Mouse (Mus musculus) MEL (cell line): Measurements from ENCODE around the gene Txnip. TPM values are rescaled to one million over a fixed set of nuclear protein-coding genes. Genes with fewer than 3 reads are reported as not detected.
A peak's percentile ranks its signal among the peaks of the same experiment; 100 is the strongest.

Experiments used
- DNase-seq: peaks from one replicate; pipeline ENCODE4 v3.0.0; 2011; ENCODE audit warnings: low read depth, low spot score
- H3K27ac ChIP-seq: 2 replicates; pipeline ENCODE4 v1.5.1; 2012; ENCODE audit warnings: low read depth, mild to moderate bottlenecking, control low read depth, low read length, moderate library complexity; ENCODE audit not compliant: control insufficient read depth
- H3K27me3 ChIP-seq, 2 experiments: fragments of 150-350 bp in 1 of 2; sonication (generic) in 1 of 2; 2 replicates each; pipeline ENCODE4 v1.6.1; 2012; ENCODE audit warnings: low read length in 2 of 2, mild to moderate bottlenecking in 2 of 2, improper control_type of control experiment in 1 of 2, moderate library complexity in 1 of 2; ENCODE audit not compliant: insufficient read depth in 2 of 2, control insufficient read depth in 1 of 2
- H3K36me3 ChIP-seq, 2 experiments: 2 replicates each; pipeline ENCODE4 v1.6.1; 2012 to 2014; ENCODE audit warnings: low read length in 2 of 2, improper control_type of control experiment in 1 of 2, inconsistent platforms in 1 of 2, mild to moderate bottlenecking in 1 of 2; ENCODE audit not compliant: insufficient read depth in 2 of 2, control insufficient read depth in 1 of 2
- H3K4me1 ChIP-seq, 2 experiments: fragments of 150-350 bp in 1 of 2; sonication (generic) in 1 of 2; 2 replicates each; pipeline ENCODE4 v1.6.1; 2012; ENCODE audit warnings: low read length in 2 of 2, improper control_type of control experiment in 1 of 2, mild to moderate bottlenecking in 1 of 2; ENCODE audit not compliant: insufficient read depth in 2 of 2, control insufficient read depth in 1 of 2
- H3K4me3 ChIP-seq, 2 experiments: fragments of 150-350 bp in 1 of 2; sonication (generic) in 1 of 2; 2 replicates each; pipeline ENCODE4 v1.5.1; 2012; ENCODE audit warnings: low read depth in 2 of 2, low read length in 2 of 2, mild to moderate bottlenecking in 2 of 2, moderate library complexity in 2 of 2, control low read depth in 1 of 2, improper control_type of control experiment in 1 of 2; ENCODE audit not compliant: control insufficient read depth in 1 of 2, insufficient read depth in 1 of 2
- H3K79me2 ChIP-seq: 2 replicates; pipeline ENCODE4 v1.6.1; 2012; ENCODE audit warnings: mild to moderate bottlenecking, low read length, moderate library complexity; ENCODE audit not compliant: control insufficient read depth, poor library complexity, insufficient read depth
- H3K9ac ChIP-seq: 2 replicates; pipeline ENCODE4 v1.6.1; 2012; ENCODE audit warnings: low read depth, mild to moderate bottlenecking, control low read depth, low read length, moderate library complexity; ENCODE audit not compliant: control insufficient read depth, poor library complexity, severe bottlenecking
- H3K9me3 ChIP-seq: fragments of 150-350 bp; sonication (generic); replicated peaks from 2 replicates; pipeline ENCODE4 v1.6.1; 2012; ENCODE audit warnings: mild to moderate bottlenecking, low read length, improper control_type of control experiment, moderate library complexity; ENCODE audit not compliant: insufficient read depth
- BHLHE40 ChIP-seq: IDR thresholded peaks from 2 replicates; pipeline ENCODE4 v1.6.1; 2012; ENCODE audit warnings: low read depth, mild to moderate bottlenecking, inconsistent platforms, low read length, improper control_type of control experiment, borderline replicate concordance
- CHD1 ChIP-seq: IDR thresholded peaks from 2 replicates; pipeline ENCODE4 v1.6.1; 2012; ENCODE audit warnings: low read depth, mild to moderate bottlenecking, inconsistent platforms, low read length, improper control_type of control experiment
- CHD2 ChIP-seq: IDR thresholded peaks from 2 replicates; pipeline ENCODE4 v1.6.1; 2011; ENCODE audit warnings: low read length, improper control_type of control experiment
- CTCF ChIP-seq, 3 experiments: IDR thresholded peaks in 2 of 3; conservative IDR thresholded peaks in 1 of 3; 2 replicates each; pipeline ENCODE4 v1.5.1; 2011 to 2012; ENCODE audit warnings: low read length in 3 of 3, low read depth in 2 of 3, mild to moderate bottlenecking in 2 of 3, improper control_type of control experiment in 1 of 3, inconsistent platforms in 1 of 3, mixed read lengths in 1 of 3, moderate library complexity in 1 of 3; ENCODE audit not compliant: control insufficient read depth in 1 of 3, insufficient read depth in 1 of 3, poor library complexity in 1 of 3, severe bottlenecking in 1 of 3
- E2F4 ChIP-seq: IDR thresholded peaks from 2 replicates; pipeline ENCODE4 v1.6.1; 2011; ENCODE audit warnings: low read depth, low read length, improper control_type of control experiment, borderline replicate concordance
- ELF1 ChIP-seq: IDR thresholded peaks from 2 replicates; pipeline ENCODE4 v1.6.1; 2014; ENCODE audit warnings: low read depth, mild to moderate bottlenecking, inconsistent platforms, low read length, improper control_type of control experiment, moderate library complexity
- EP300 ChIP-seq, 2 experiments: IDR thresholded peaks; 2 replicates each; pipeline ENCODE4 v1.6.1; 2011; ENCODE audit warnings: improper control_type of control experiment in 2 of 2, low read length in 2 of 2, low read depth in 1 of 2, mild to moderate bottlenecking in 1 of 2
- ETS1 ChIP-seq: IDR thresholded peaks from 2 replicates; pipeline ENCODE4 v1.6.1; 2012; ENCODE audit warnings: low read depth, mild to moderate bottlenecking, inconsistent platforms, low read length, improper control_type of control experiment, moderate library complexity
- GABPA ChIP-seq: IDR thresholded peaks from 2 replicates; pipeline ENCODE4 v1.6.1; 2012; ENCODE audit warnings: low read depth, mild to moderate bottlenecking, inconsistent platforms, low read length, improper control_type of control experiment, moderate library complexity
- GATA1 ChIP-seq: IDR thresholded peaks from 2 replicates; pipeline ENCODE4 v1.6.1; 2011; ENCODE audit warnings: low read depth, low read length, improper control_type of control experiment
- HCFC1 ChIP-seq: IDR thresholded peaks from 2 replicates; pipeline ENCODE4 v1.6.1; 2012; ENCODE audit warnings: low read depth, mild to moderate bottlenecking, inconsistent platforms, low read length, improper control_type of control experiment, moderate library complexity
- JUND ChIP-seq: IDR thresholded peaks from 2 replicates; pipeline ENCODE4 v1.6.1; 2011; ENCODE audit warnings: low read depth, mild to moderate bottlenecking, improper control_type of control experiment, low read length
- KAT2A ChIP-seq: conservative IDR thresholded peaks from 2 replicates; pipeline ENCODE4 v1.6.1; 2012; ENCODE audit warnings: low read depth, low read length, improper control_type of control experiment, inconsistent platforms
- MAFK ChIP-seq: IDR thresholded peaks from 2 replicates; pipeline ENCODE4 v1.6.1; 2011; ENCODE audit warnings: low read depth, mild to moderate bottlenecking, low read length, improper control_type of control experiment, borderline replicate concordance
- MAX ChIP-seq: IDR thresholded peaks from 2 replicates; pipeline ENCODE4 v1.6.1; 2011; ENCODE audit warnings: low read length, improper control_type of control experiment
- MAZ ChIP-seq: IDR thresholded peaks from 2 replicates; pipeline ENCODE4 v1.6.1; 2012; ENCODE audit warnings: low read depth, mild to moderate bottlenecking, inconsistent platforms, low read length, improper control_type of control experiment
- MEF2A ChIP-seq: IDR thresholded peaks from 2 replicates; pipeline ENCODE4 v1.6.1; 2014; ENCODE audit warnings: low read depth, mild to moderate bottlenecking, inconsistent platforms, low read length, improper control_type of control experiment; ENCODE audit not compliant: poor library complexity, insufficient replicate concordance, severe bottlenecking; ENCODE audit errors: extremely low read depth
- MXI1 ChIP-seq: IDR thresholded peaks from 2 replicates; pipeline ENCODE4 v1.6.1; 2011; ENCODE audit warnings: mild to moderate bottlenecking, low read depth, low read length, improper control_type of control experiment
- MYC ChIP-seq: IDR thresholded peaks from 2 replicates; pipeline ENCODE4 v1.6.1; 2011; ENCODE audit warnings: low read depth, mild to moderate bottlenecking, low read length, improper control_type of control experiment, moderate library complexity
- NELFE ChIP-seq: IDR thresholded peaks from 2 replicates; pipeline ENCODE4 v1.6.1; 2011; ENCODE audit warnings: low read depth, low read length, improper control_type of control experiment
- NRF1 ChIP-seq: IDR thresholded peaks from 2 replicates; pipeline ENCODE4 v1.6.1; 2014; ENCODE audit warnings: low read depth, mild to moderate bottlenecking, inconsistent platforms, low read length, improper control_type of control experiment, moderate library complexity; ENCODE audit not compliant: poor library complexity, insufficient read depth, severe bottlenecking
- POLR2A ChIP-seq, 2 experiments: IDR thresholded peaks; 2 replicates each; pipeline ENCODE4 v1.6.1; 2011 to 2012; ENCODE audit warnings: low read length in 2 of 2, mild to moderate bottlenecking in 2 of 2, control low read depth in 1 of 2, improper control_type of control experiment in 1 of 2, low read depth in 1 of 2, moderate library complexity in 1 of 2; ENCODE audit not compliant: control insufficient read depth in 1 of 2, insufficient read depth in 1 of 2, poor library complexity in 1 of 2
- POLR2AphosphoS2 ChIP-seq: IDR thresholded peaks from 2 replicates; pipeline ENCODE4 v1.6.1; 2011; ENCODE audit warnings: low read length, improper control_type of control experiment
- POLR2AphosphoS5 ChIP-seq: IDR thresholded peaks from 2 replicates; pipeline ENCODE4 v1.6.1; 2012; ENCODE audit warnings: low read depth, borderline replicate concordance, mild to moderate bottlenecking, inconsistent platforms, low read length, moderate library complexity, mixed read lengths
- RAD21 ChIP-seq: IDR thresholded peaks from 2 replicates; pipeline ENCODE4 v1.6.1; 2011; ENCODE audit warnings: mild to moderate bottlenecking, low read depth, low read length, improper control_type of control experiment
- SIN3A ChIP-seq: IDR thresholded peaks from 2 replicates; pipeline ENCODE4 v1.6.1; 2012; ENCODE audit warnings: low read length, improper control_type of control experiment, inconsistent platforms
- SMC3 ChIP-seq: IDR thresholded peaks from 2 replicates; pipeline ENCODE4 v1.6.1; 2011; ENCODE audit warnings: low read depth, low read length, improper control_type of control experiment
- TAL1 ChIP-seq: IDR thresholded peaks from 2 replicates; pipeline ENCODE4 v1.6.1; 2012; ENCODE audit warnings: mild to moderate bottlenecking, inconsistent platforms, low read length, moderate library complexity, mixed read lengths
- TBP ChIP-seq: IDR thresholded peaks from 2 replicates; pipeline ENCODE4 v1.8.0; 2011; ENCODE audit warnings: low read depth, low read length, improper control_type of control experiment
- TCF12 ChIP-seq: IDR thresholded peaks from 2 replicates; pipeline ENCODE4 v1.6.1; 2014; ENCODE audit warnings: low read depth, mild to moderate bottlenecking, inconsistent platforms, low read length, improper control_type of control experiment, moderate library complexity
- UBTF ChIP-seq: IDR thresholded peaks from 2 replicates; pipeline ENCODE4 v1.6.1; 2012; ENCODE audit warnings: low read depth, mild to moderate bottlenecking, inconsistent platforms, low read length, improper control_type of control experiment, moderate library complexity, borderline replicate concordance; ENCODE audit not compliant: insufficient read depth
- USF1 ChIP-seq: IDR thresholded peaks from 2 replicates; pipeline ENCODE4 v1.6.1; 2014; ENCODE audit warnings: low read depth, mild to moderate bottlenecking, inconsistent platforms, low read length, improper control_type of control experiment, moderate library complexity
- USF2 ChIP-seq, 2 experiments: IDR thresholded peaks; 2 replicates each; pipeline ENCODE4 v1.6.1; 2011 to 2012; ENCODE audit warnings: improper control_type of control experiment in 2 of 2, low read length in 2 of 2, borderline replicate concordance in 1 of 2, inconsistent platforms in 1 of 2, low read depth in 1 of 2, mild to moderate bottlenecking in 1 of 2; ENCODE audit not compliant: insufficient read depth in 1 of 2
- ZC3H11A ChIP-seq: IDR thresholded peaks from 2 replicates; pipeline ENCODE4 v1.6.1; 2012; ENCODE audit warnings: low read depth, mild to moderate bottlenecking, inconsistent platforms, low read length, improper control_type of control experiment
- ZKSCAN1 ChIP-seq: IDR thresholded peaks from 2 replicates; pipeline ENCODE4 v1.6.1; 2012; ENCODE audit warnings: low read depth, mild to moderate bottlenecking, inconsistent platforms, low read length, improper control_type of control experiment, moderate library complexity
- ZMIZ1 ChIP-seq: IDR thresholded peaks from 2 replicates; pipeline ENCODE4 v1.6.1; 2012; ENCODE audit warnings: low read depth, mild to moderate bottlenecking, inconsistent platforms, low read length, improper control_type of control experiment, moderate library complexity
- polyA plus RNA-seq, 2 experiments: library from polyadenylated mRNA; stranded (reverse) in 1 of 2; unstranded in 1 of 2; fragments of >175 nt in 1 of 2; fragments of >200 nt in 1 of 2; gene quantifications; 2 replicates each; pipeline versions ENCODE4 v1.2.1 to v1.2.4; 2012; ENCODE audit warnings: low replicate concordance in 2 of 2, low read depth in 1 of 2; ENCODE audit not compliant: insufficient read length in 2 of 2, insufficient read depth in 1 of 2, missing spikeins in 1 of 2
- total RNA-seq: library from RNA; depleted of rRNA; stranded (reverse); fragments of 300-350 nt; gene quantifications from 2 replicates; pipeline ENCODE4 v1.2.3, GENCODE M21; 2012

Txnip gene
- total and polyA plus RNA-seq, 3 experiments = 183 to 1,680 (median 237) TPM

DNA sequence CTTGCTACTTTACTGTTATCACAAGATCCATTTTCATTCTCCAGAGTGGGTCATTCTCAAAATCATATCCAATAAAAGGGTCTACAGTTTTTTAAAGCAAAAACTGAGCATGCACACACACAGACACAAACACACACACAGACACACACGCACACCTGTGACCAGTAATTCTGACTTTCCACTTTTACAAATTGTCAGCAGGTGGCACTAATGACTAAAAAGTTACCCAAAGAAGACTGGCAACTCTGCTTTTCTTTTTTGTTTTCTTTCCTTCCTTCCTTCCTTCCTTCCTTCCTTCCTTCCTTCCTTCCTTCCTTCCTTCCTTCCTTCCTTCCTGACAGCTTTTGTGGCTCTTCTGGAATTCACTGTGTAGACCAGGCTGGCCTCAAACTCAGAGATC lies 12.2 kb upstream of the Txnip start:
- Histone ChIP-seq H3K79me2 (no peaks in the 10 kb centered on the region), H3K9ac (no peak overlapping the region)

DNA sequence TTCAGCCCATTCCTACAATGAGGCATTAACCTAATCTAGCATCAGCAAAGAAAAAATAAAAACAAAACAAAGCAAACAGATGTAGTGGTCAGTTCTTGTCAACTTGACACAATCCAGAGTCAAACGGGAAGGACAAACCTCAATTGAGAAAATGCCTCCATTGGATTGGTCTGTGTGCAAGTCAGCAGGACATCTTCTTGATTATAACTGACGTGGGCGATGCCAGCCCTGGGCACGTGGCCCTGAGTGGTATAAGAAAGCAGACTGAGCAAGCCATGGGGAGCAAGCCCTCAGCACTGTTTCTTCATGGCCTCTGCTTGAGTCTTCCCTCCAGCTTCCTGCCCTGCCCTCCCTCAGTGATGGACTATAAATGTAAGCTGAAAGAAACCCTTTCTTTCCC lies 10.9 kb upstream of the Txnip start:
- peak overlapping the region; percentile 3 to 24; a peak in 2 of 4 replicates for H3K4me3 ChIP-seq
- H3K27me3 ChIP-seq = no peaks in the 10 kb centered on the region
- H3K9ac ChIP-seq = peak overlapping the region; percentile 42
- DNase-seq = peak; percentile 58
- TF ChIP-seq MAFK = no peak
- TF ChIP-seq HCFC1 = no peak
- no peak for TF ChIP-seq POLR2AphosphoS2
- TF ChIP-seq SIN3A = no peak
- TF ChIP-seq TCF12 = no peak
- TF ChIP-seq EP300 (IDR thresholded peaks at IDR 0.05; ENCODE audit: low read depth in 1 of 2, low read length in 2 of 2) = no peak
- TF ChIP-seq JUND = no peak
- TF ChIP-seq MXI1 = peak; percentile 47; the same call in 1 of the 2 replicates
- TF ChIP-seq E2F4 = no peak
- peak; percentile 71 for TF ChIP-seq USF1
- TF ChIP-seq GABPA = no peak
- 0 out of 2 replicates have a peak, but pooled peaks have one; percentile 12 for TF ChIP-seq MYC
- peak; percentile 68 for TF ChIP-seq MAX
- no peak for TF ChIP-seq ZKSCAN1
- no peak for TF ChIP-seq GATA1
- no peak for TF ChIP-seq RAD21
- TF ChIP-seq, all 39 proteins: peak for 4
- no peak overlapping the region for H3K27ac ChIP-seq
- peaks cover 0 to 5% of the 10 kb centered on the region in 2 experiments; a peak in 2 of 4 replicates for H3K36me3 ChIP-seq
- no peaks in the 10 kb centered on the region for H3K9me3 ChIP-seq
- no peaks in the 10 kb centered on the region for H3K79me2 ChIP-seq
- peaks cover 6 to 11% of the 10 kb centered on the region in 2 experiments for H3K4me1 ChIP-seq

More for the DNA sequence above, 12.2 kb upstream of the Txnip start:
- no peaks in the 10 kb centered on the region for H3K9me3 ChIP-seq
- H3K27ac ChIP-seq = no peak overlapping the region
- peak; percentile 57 for DNase-seq
- H3K36me3 ChIP-seq = peaks cover 0 to 4% of the 10 kb centered on the region in 2 experiments; a peak in 2 of 4 replicates
- H3K27me3 ChIP-seq = no peaks in the 10 kb centered on the region
- TF ChIP-seq BHLHE40 (no peak), ELF1 (no peak), MEF2A (no peak), RAD21 (peak; percentile 87), NELFE (no peak), NRF1 (no peak), JUND (no peak), MAZ (no peak), UBTF (no peak), POLR2AphosphoS5 (no peak), ZC3H11A (peak; percentile 83), ZKSCAN1 (no peak), SMC3 (peak; percentile 87), POLR2AphosphoS2 (no peak), USF1 (no peak), ZMIZ1 (no peak), SIN3A (peak; percentile 62), USF2 (IDR thresholded peaks at IDR 0.05; ENCODE audit: borderline replicate concordance in 1 of 2, insufficient read depth in 1 of 2, low read depth in 1 of 2, low read length in 2 of 2) (no peak), TBP (no peak), POLR2A (IDR thresholded peaks at IDR 0.05; ENCODE audit: control insufficient read depth in 1 of 2, insufficient read depth in 1 of 2, low read depth in 1 of 2, low read length in 2 of 2, poor library complexity in 1 of 2) (no peak), ETS1 (no peak), CHD1 (no peak), KAT2A (no peak), MYC (no peak), CTCF (IDR thresholded peaks at IDR 0.05 in 2 of 3, conservative IDR thresholded peaks at IDR 0.05 in 1 of 3; ENCODE audit: control insufficient read depth in 1 of 3, insufficient read depth in 1 of 3, low read depth in 2 of 3, low read length in 3 of 3, poor library complexity in 1 of 3, severe bottlenecking in 1 of 3) (peak; percentile 21 to 83 (median 23); a peak in 4 of 6 replicates), MAX (no peak), TAL1 (no peak), CHD2 (no peak), GATA1 (no peak), MAFK (no peak), EP300 (IDR thresholded peaks at IDR 0.05; ENCODE audit: low read depth in 1 of 2, low read length in 2 of 2) (no peak), E2F4 (no peak), HCFC1 (no peak)
- H3K4me1 ChIP-seq = peaks cover 7 to 8% of the 10 kb centered on the region in 2 experiments
- no peak overlapping the region for H3K4me3 ChIP-seq
